Mouse (Mus musculus): ENCODE data around the gene Etv6.

Gene Etv6

GRCm38 (mm10) chr6:134105514-134106201, 70.2 kb downstream of the Etv6 start:
- DNase-seq (ENCODE audit: extremely low read depth, insufficient read length, low spot score): no peak

- DNase-seq (ENCODE audit: extremely low read depth, insufficient read length, low spot score): no peak
These were observed 72.2 kb downstream of the Etv6 start for GRCm38 (mm10) chr6:134107696-134108095.

DNA sequence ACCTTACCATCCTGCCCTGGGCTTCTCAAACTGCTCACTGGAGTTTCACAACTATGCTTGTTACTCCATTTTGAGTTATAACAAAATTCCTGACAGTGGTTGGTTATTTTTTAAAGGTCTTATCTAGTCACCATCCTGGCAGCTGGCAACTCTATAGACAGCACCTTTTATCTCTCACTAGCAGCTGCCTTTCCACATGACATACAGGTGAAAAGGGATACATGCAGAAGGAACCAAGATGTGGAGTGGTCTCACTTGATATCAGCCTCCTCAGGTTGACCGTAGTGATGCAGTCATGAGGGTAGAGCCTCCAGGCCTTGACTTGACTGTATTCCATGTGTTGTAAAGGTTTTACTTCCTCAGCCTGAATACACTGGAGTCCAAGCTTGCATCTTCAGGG, 74.2 kb downstream of the Etv6 start:
- no peak for DNase-seq (ENCODE audit: extremely low read depth, insufficient read length, low spot score)

DNA sequence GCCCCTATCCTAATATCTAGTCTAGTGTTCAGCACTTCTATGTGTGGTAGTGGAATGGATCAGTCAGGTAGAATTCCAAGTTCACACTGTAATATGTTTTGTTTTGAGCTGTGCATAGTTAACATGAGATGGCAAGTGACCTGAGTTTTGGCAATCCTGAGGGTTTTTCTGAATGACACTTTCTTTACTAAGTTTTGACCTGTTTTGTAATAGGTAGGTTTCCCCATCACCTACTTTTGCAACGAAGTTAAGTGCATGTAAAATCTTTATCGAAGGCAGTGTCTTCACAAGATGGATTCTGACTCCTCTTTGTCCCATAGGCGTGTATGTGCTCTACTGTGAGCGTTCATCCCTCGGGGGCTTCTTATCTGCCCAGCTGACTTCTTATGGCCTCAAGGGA, 74.7 kb downstream of the Etv6 start:
- DNase-seq (ENCODE audit: extremely low read depth, insufficient read length, low spot score): no peak

DNA sequence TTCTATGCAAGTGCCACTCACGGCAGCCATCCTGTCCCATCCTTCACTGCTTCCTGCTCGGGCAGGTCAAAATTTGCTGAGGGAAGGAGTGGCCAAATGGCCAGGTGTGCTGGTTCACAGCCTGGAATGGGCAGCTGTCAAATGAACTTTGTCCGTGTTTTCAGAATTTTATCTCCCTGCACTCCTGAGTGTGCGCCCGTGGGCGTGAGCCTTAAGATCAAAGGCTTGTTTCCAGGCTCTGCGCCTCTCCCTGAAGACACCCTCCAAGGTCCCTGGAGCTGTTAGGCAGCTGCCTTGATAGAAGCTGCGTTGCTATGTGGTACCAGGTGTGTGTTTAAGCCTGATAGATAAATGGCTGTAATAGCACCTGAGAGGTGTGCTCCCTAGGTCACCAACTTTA, 76.1 kb downstream of the Etv6 start:
- DNase-seq (ENCODE audit: extremely low read depth, insufficient read length, low spot score): no peak

DNA sequence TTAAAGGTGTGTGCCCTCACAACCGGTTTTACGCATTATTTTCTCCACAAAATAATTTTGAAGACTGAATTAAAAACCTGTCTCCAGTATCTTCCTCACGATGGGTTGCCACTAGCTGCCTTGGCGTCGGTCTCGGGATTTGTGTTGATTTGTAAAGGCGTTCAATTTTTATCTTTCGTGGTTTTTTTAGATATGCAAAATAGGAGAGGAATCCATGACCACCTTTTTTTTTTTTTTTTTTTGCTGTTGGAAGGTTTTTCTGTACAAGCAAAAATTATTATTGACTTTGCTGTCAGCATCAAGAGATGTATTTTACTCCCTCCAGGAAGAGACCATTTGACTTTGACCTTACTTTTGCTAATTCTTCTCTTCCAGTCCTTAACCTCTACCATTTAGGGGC, 77.3 kb downstream of the Etv6 start:
- no peak for DNase-seq (ENCODE audit: extremely low read depth, insufficient read length, low spot score)

GRCm38 (mm10) chr6:134113168-134113567, 77.7 kb downstream of the Etv6 start:
- DNase-seq (ENCODE audit: extremely low read depth, insufficient read length, low spot score): no peak

DNA sequence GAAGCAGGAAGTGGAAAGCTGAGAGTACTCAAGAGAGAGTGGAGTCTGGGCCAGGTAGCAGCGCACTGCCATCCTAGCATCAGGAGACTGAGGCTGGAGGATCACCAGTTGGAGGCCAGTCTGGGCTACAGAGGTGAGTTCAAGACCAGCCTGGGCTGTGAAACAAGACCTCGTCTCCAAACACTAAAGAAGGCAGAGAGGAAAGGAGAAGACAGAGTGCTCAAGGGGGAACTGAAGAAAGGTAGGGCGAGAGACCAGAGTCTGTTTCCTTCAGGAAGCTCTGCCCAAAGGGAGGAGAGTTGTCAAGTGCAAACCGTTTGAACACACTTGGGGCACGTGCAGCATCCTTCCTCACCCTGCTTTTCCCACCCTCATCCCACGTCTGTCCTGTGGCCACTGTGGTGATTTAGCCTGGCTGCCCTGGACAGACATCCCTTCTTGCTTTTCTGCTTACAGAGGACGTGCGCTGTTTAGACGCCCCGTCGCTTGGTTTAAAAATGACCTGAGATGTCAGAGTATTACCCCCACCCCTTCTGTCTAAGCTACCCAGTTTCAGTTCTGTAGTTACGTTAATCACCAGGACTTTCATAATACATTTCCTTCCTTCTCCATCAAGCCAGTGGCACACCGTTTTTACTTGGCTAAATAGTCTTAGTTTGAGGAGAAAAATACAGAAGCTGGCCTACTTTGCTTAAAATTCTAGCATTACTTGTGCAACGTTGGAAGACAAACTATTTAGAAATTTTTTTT, 79.9 kb downstream of the Etv6 start:
- no peak for DNase-seq (ENCODE audit: extremely low read depth, insufficient read length, low spot score)

DNA sequence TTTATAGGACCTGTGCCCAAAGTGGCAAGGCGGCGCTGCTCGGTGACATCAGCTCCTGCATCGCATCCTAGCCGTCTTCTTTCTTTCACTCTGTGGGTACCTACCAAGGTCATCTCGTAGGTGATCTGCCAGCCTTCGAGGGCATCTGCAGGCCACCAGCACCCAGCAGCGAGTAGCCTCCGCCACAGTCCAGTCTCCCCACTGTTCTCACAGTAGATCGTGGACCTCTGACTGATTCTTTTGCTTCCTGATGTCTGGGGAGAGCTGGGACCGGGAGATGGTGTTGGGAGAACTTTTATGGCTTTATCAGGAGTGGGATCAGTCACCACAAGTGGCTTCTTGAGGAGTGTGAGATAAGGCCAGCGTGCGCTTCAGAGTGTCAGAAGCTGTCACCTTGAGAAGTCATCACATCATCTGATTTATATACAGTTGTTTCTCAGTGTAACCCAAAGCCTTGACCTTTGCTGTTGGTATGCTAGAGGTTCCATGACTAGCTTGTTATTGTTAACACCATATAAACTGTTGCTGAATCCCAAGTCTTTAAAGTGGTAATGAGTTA, 82.0 kb downstream of the Etv6 start:
- DNase-seq (ENCODE audit: extremely low read depth, insufficient read length, low spot score): no peak

- DNase-seq (ENCODE audit: extremely low read depth, insufficient read length, low spot score): no peak
These were observed 83.0 kb downstream of the Etv6 start for GRCm38 (mm10) chr6:134118506-134118905.

DNA sequence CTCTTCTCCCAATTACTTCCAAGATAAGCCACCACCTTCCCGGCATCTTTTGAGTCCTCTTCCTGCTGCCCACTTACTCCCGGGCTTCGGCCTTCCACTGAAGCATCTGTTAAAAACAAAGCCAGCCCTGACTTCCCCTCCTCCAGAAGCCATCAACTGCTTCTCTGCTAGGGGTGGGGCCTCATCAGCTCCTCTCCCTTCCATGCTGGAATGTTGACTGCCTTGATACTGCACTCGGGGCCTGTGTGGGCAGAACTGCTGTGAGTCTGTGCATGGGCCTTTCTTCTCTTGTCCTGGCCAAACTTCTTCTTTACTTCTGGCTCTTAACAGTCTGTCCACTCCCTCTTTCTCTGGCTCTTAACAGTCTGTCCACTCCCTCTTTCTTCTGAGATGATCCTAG, 83.6 kb downstream of the Etv6 start:
- no peak for DNase-seq (ENCODE audit: extremely low read depth, insufficient read length, low spot score)

- no peak for DNase-seq (ENCODE audit: extremely low read depth, insufficient read length, low spot score)
These were observed 84.7 kb downstream of the Etv6 start for GRCm38 (mm10) chr6:134120227-134120626.

GRCm38 (mm10) chr6:134120712-134121111, 85.2 kb downstream of the Etv6 start:
- no peak for DNase-seq (ENCODE audit: extremely low read depth, insufficient read length, low spot score)

DNA sequence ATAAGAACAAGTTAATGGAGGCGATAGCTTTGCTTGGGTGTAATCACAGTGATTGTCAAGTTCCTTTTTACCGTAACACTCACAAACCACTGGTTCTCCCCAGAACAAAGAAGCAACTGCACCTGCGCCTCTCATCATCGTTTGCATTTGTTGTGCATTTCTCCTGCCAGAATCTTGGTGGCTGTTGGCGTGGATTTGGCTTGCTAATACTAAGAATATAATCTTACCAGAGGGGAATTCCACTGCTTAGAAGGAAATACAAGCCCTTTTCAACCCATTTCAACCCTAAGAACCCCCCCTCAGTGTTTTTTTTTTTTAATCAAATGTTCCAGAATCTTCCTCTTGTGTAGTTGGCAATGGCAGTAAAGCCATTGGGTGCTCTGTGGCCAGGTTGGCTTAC, 87.4 kb downstream of the Etv6 start:
- no peak for DNase-seq (ENCODE audit: extremely low read depth, insufficient read length, low spot score)

DNA sequence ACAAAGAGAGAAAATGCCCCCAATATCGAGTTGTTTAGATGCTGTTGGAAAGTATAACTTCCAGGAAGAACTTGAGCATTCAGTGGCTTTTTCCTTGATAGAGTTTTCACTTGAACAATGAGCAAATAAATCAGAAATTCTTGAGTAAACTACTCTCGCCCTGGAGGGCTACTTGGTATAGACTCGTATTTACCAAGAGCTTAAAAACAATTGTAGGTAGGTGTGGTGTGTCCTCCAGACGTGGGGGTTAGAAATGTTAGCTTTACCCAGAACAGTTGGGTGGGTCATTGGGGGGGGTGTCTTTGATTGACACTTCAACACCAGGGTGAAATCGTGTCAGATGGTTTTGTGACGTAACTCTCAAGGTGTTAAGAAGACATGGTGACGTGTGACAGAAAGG, 88.0 kb downstream of the Etv6 start:
- no peak for DNase-seq (ENCODE audit: extremely low read depth, insufficient read length, low spot score)

GRCm38 (mm10) chr6:134124256-134124655, 88.8 kb downstream of the Etv6 start:
- no peak for DNase-seq (ENCODE audit: extremely low read depth, insufficient read length, low spot score)

DNA sequence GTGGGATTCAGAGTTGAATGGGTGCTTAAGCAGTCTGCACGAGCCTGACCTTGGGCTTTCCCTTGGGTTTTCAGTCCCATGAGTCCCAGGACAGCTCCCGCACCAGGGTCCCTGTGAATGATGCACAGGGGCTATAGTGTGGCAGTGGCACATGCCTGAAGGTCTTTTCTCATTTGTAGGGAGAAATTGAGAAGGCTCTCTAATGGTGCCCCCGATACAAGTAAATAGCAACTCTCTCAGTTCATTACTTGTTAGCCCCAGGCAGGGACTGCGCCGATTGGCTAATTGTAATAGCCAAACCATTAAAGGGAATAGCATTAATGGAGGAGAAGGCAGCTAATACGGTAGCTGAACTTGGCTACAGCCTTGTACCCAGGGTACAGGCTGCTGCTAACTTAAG, 92.5 kb downstream of the Etv6 start:
- DNase-seq (ENCODE audit: extremely low read depth, insufficient read length, low spot score): no peak

DNA sequence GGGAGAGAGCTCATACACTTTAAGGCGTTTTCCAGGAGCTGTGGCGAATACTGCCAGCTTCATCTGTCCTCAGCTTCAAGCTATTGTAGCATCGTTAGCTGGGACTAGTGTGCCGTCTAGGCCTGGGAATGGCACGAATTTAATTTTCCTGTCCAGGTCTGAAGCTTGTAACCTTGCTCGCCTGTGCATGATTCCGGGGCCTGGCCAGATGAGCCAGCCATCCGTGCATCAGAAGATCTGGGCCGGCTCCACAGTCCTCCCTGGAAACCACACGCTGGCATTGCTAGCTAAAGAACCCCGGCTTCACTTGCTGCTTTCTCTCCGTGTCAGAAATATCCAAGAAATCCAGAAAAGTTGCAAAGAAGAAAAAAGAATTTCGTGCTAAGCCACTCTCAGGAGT, 93.1 kb downstream of the Etv6 start:
- no peak for DNase-seq (ENCODE audit: extremely low read depth, insufficient read length, low spot score)

DNA sequence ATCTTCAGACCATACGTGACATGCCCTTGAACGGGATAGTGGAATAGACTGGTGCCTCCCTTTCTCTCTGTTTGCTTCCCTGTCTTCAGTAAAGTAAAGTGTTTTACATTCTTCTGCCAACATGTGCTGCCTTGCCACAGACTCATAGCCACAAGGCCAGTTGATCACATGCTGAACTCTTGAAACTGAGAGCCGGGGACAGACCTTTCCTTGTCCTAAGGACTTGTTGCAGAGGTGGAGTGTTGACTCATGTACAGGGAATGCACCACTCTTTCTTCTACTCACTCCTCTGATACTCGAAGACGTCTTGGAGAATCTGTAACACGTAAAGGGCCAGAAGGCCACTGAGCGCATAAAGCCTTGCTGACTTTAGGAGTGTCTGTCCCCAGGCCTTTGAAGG, 94.3 kb downstream of the Etv6 start:
- peak; percentile 70 for DNase-seq (ENCODE audit: extremely low read depth, insufficient read length, low spot score)

GRCm38 (mm10) chr6:134130816-134131215, 95.3 kb downstream of the Etv6 start:
- no peak for DNase-seq (ENCODE audit: extremely low read depth, insufficient read length, low spot score)

GRCm38 (mm10) chr6:134131601-134132000, 96.1 kb downstream of the Etv6 start:
- DNase-seq (ENCODE audit: extremely low read depth, insufficient read length, low spot score): no peak

- DNase-seq (ENCODE audit: extremely low read depth, insufficient read length, low spot score): no peak
These were observed 98.3 kb downstream of the Etv6 start for GRCm38 (mm10) chr6:134133756-134134155.
